Mouse (Mus musculus): Measurements from ENCODE around the gene Cacna2d4.
"Not testable (repeated sequence)": the region's sequence is repeated elsewhere in the genome, so short reads cannot be mapped to it uniquely, and the experiment has no call there.

The Cacna2d4 gene

GRCm38 (mm10) chr6:119236241-119236640 lies at the start of gene Cacna2d4:
Gene Cacna2d4, plus strand, starts transcription at chr6:119236526.
- DNase-seq = no peak

- DNase-seq = peak; percentile 66 to 69
Observed at GRCm38 (mm10) chr6:119186658-119187057, 49.7 kb upstream of the Cacna2d4 start.

- DNase-seq = peak; percentile 41 to 55
Observed at GRCm38 (mm10) chr6:119187631-119188030, 48.7 kb upstream of the Cacna2d4 start.

- DNase-seq = no peak
Observed at GRCm38 (mm10) chr6:119191478-119191877, 44.8 kb upstream of the Cacna2d4 start.

GRCm38 (mm10) chr6:119193571-119194154 lies 42.7 kb upstream of the Cacna2d4 start:
- DNase-seq = no peak

- DNase-seq = no peak
Observed at GRCm38 (mm10) chr6:119194161-119194560, 42.2 kb upstream of the Cacna2d4 start.

- DNase-seq = no peak
Observed at GRCm38 (mm10) chr6:119194601-119195000, 41.7 kb upstream of the Cacna2d4 start.

- peak; percentile 72 to 76 for DNase-seq
Observed at GRCm38 (mm10) chr6:119196382-119197305, 39.7 kb upstream of the Cacna2d4 start, which contains the start of gene Cacna1c. Gene Cacna1c, minus strand, starts transcription at chr6:119196418.

GRCm38 (mm10) chr6:119198534-119199273 lies 37.6 kb upstream of the Cacna2d4 start:
- DNase-seq = peak; percentile 41 to 51

- DNase-seq = no peak
Observed at GRCm38 (mm10) chr6:119199274-119199879, 36.9 kb upstream of the Cacna2d4 start.

GRCm38 (mm10) chr6:119200362-119200761 lies 36.0 kb upstream of the Cacna2d4 start:
- DNase-seq = no peak

GRCm38 (mm10) chr6:119201575-119201974 lies 34.8 kb upstream of the Cacna2d4 start:
- DNase-seq = no peak

- DNase-seq = no peak
Observed at GRCm38 (mm10) chr6:119204286-119204685, 32.0 kb upstream of the Cacna2d4 start.

- DNase-seq = no peak
Observed at GRCm38 (mm10) chr6:119204915-119205314, 31.4 kb upstream of the Cacna2d4 start.

- DNase-seq = not testable (repeated sequence)
Observed at GRCm38 (mm10) chr6:119206006-119206405, 30.3 kb upstream of the Cacna2d4 start.

- no peak for DNase-seq
Observed at GRCm38 (mm10) chr6:119213375-119213774, 23.0 kb upstream of the Cacna2d4 start.

- no peak for DNase-seq
Observed at GRCm38 (mm10) chr6:119214190-119214589, 22.1 kb upstream of the Cacna2d4 start.

- no peak for DNase-seq
Observed at GRCm38 (mm10) chr6:119215040-119215613, 21.2 kb upstream of the Cacna2d4 start.

GRCm38 (mm10) chr6:119217661-119218060 lies 18.7 kb upstream of the Cacna2d4 start:
- DNase-seq = no peak

- DNase-seq = no peak
Observed at GRCm38 (mm10) chr6:119218591-119218990, 17.7 kb upstream of the Cacna2d4 start.

- peak; percentile 20 to 23 for DNase-seq
Observed at GRCm38 (mm10) chr6:119219237-119219870, 17.0 kb upstream of the Cacna2d4 start.

GRCm38 (mm10) chr6:119220297-119220696 lies 16.0 kb upstream of the Cacna2d4 start:
- DNase-seq = peak; percentile 75 to 85
